Mouse (Mus musculus): ENCODE results near the gene Cdk14.
"Not testable (repeated sequence)": the region's sequence is repeated elsewhere in the genome, so short reads cannot be mapped to it uniquely, and the experiment has no call there.

The Cdk14 gene

GRCm38 (mm10) chr5:4961636-4962035 is 458.5 kb downstream of the Cdk14 start:
- DNase-seq = no peak

DNA sequence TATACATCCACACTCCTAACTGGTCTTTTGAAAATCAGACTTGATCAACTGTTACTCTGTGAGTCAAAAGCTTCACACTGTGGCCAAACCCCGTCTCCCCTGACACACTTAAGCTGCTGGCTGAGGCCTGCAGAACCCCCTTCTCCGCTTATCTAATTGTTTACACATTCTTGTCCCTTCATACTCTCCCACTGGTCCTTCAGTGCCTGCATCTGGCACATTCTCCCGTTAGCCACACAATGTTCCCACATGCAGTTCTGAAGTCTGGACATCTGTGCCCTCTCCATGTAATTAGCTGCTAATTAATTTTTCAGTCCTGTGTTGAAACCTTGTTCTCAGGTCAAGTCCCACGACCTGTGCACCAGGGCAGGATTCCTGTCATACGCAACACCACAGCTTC is 460.7 kb downstream of the Cdk14 start:
- peak; percentile 13 to 70 for DNase-seq

GRCm38 (mm10) chr5:4955993-4956392 is 464.1 kb downstream of the Cdk14 start:
- DNase-seq = no peak

DNA sequence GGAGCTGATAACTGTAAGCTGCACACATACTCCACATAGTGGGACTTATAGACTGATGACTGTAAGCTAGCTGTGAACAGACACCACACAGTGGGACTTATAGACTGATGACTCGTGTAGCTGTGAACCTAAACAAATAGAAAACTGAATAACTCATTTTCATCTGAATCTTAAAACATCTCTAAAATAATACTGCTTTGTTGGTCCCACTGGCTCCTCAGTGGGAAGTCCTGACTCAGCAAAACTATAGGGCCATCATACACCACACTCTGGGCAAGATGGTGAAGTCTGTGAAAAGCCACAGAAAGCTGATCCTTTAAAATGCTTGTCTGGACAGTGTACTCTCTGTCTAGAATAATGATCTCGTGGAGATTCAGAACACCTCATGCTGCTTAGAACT is 464.7 kb downstream of the Cdk14 start:
- no peak for DNase-seq

DNA sequence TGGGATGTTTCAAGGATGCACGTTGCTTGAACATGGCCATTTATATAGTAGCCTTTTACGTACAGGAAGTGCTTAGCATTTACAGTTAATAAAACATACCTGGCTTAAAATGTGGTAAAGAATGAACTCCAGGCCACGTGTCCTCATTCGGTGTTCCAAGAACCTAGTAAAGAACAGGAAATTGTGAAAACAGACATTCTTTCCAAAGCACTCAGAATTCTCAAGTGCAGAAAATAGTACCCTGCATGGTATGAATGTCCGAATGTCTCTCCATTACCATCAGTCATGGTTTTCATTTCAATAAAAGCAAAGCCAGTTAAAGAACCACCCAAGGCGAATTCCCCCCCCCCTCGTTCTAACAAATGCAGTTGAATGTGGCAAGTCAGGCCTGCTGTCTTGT is 470.7 kb downstream of the Cdk14 start:
- DNase-seq = no peak

- no peak for DNase-seq
These were observed 471.8 kb downstream of the Cdk14 start for GRCm38 (mm10) chr5:4948090-4948954.

DNA sequence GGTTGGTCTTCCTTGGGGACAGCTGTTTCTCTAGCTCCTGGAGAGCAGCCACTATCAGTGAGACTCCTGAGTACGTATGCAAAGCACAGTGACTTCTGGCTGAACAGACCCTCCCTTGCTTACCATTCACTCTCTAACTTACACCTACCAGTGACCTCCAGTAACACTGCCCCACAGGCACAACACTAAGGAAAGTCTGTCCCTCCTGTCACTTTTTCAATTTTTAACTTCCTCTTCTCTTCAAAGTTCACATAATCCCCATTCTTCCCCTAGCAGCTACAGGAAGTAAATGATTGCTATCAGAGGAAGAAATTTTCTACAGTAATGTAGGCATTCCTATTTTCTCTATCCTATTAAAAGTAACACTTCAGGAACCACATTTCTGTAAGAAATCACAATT is 485.0 kb downstream of the Cdk14 start:
- DNase-seq = no peak

- no peak for DNase-seq
These were observed 485.6 kb downstream of the Cdk14 start for GRCm38 (mm10) chr5:4934491-4934890.

- DNase-seq = peak in 1 of 2 experiments; percentile 39
These were observed 488.5 kb downstream of the Cdk14 start for GRCm38 (mm10) chr5:4931539-4932143.

DNA sequence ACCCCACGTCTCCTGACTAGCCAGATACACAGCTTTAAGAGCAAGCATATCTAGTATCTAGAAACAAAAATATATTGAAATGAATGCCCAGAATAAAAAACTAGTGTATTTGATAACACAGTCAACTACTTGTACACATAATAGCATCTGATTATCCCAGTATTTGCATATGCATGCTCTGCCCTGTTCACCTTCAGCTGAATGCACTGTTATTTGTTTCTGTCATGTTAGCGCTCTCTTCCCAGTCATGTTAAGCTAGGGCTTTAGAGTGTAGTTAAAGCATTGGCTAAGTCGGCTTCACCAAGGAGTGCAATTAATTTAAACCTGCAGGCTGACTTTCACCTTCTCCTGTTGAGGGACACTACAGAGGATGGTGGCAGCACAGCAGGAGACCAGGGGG is 490.5 kb downstream of the Cdk14 start:
- DNase-seq = no peak

GRCm38 (mm10) chr5:4924866-4925265 is 495.2 kb downstream of the Cdk14 start:
- DNase-seq = no peak

DNA sequence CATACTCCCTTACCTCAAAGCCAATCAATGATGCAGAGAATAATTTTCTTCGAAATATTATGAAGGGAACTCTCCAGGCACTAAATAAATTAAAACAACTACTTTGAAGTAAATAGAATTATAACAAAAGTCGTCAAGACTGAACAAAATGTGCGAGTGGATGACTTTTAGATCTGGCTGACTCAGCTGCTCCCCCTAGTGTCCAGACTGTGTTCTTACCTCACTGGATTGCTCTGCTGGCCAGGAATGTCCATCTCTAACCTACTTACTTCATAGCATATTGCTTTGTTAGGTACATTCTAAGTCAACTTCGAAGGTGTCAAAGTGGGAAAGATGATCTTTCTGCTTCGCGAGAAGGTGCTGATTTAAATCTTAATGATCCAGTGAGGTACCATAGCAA is 501.7 kb downstream of the Cdk14 start:
- DNase-seq = peak in 1 of 2 experiments; percentile 71

GRCm38 (mm10) chr5:4917743-4918142 is 502.4 kb downstream of the Cdk14 start:
- DNase-seq = no peak

GRCm38 (mm10) chr5:4917274-4917673 is 502.8 kb downstream of the Cdk14 start:
- no peak for DNase-seq

GRCm38 (mm10) chr5:4916390-4917273 is 503.5 kb downstream of the Cdk14 start:
- no peak for DNase-seq

GRCm38 (mm10) chr5:4904911-4905310 is 515.2 kb downstream of the Cdk14 start:
- DNase-seq = not testable (repeated sequence)

GRCm38 (mm10) chr5:4898241-4898640 is 521.9 kb downstream of the Cdk14 start:
- no peak for DNase-seq

DNA sequence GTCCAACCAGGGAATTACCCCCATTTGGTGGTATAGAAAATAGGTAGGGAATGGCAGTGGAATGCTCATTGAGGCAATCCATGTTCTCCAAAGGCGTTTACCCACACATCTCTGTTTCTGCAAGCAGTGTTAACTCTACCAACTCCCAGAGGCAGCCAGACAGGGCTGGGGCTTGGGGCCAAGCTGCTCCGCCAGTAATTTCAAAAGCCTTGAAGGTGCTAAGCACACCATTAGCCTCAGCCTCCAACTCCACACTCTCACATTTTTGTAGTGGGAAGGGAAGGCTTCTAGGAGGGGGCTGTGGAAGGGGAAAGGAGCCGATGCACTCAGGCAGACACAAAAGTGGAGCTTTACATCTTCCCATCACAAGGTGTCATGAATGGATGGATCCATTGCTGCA is 525.1 kb downstream of the Cdk14 start:
- DNase-seq = no peak

DNA sequence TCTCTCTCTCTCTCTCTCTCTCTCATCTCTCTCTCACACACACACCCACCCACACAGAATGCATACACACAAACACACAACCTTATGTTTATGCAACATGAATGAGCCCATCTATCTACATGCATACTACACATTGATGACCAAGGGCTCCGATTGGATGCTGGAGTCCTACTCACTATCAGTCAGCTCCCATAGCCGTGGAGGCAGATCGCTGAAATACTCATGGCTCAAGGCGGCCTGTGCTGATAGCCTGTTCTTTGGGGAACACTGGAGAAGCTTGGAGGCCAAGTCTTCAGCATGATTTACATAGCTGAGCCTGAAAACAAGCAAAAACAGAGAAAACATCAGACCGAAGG is 526.3 kb downstream of the Cdk14 start:
- no peak for DNase-seq

DNA sequence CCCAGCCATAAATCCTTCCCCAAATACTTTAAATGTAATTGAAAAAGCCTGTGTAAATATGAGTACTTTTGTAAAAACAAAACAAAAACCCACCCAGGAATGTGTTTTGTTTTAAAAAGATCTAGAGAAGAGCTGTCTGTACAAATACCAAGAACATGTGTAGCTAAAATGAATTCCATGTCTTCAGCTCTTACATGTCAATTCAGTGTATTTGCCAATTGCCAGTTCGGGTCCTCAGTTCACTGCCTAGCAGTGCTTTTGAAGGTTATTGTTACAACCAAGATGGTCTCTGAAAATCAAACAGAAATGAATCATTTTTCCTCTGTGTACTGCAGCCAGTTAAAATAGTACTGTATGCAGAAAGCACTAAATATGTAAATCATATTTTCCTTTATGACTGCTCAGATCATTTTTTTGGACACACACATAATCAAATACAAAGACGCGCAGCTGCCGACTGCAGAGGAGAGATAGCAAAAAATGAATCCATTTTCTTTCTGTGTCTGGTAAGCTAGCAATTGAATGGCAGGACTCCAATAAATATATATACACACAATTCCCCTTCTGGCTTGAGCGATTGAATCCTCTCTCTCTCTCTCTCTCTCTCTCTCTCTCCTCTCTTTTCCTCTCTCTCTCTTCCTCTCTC is 526.8 kb downstream of the Cdk14 start:
- no peak for DNase-seq

DNA sequence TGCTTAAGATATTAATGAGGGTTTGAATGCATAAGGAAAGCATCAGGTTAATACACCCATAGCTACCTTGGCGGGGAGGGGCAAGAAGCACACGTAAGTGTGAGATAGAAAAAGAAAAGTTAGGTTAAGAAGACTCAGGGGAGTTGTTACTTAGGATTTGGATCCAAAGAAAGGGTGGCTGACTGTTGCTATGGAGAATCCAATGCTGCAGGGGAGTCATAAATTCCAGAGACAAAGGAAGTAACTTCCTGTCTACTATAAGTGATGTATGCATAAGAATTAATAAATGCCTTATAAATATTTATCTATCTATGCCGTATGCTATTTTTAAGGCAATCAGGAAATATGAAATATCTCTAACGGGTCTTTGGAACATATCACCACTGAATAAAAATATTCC is 527.4 kb downstream of the Cdk14 start:
- no peak for DNase-seq

DNA sequence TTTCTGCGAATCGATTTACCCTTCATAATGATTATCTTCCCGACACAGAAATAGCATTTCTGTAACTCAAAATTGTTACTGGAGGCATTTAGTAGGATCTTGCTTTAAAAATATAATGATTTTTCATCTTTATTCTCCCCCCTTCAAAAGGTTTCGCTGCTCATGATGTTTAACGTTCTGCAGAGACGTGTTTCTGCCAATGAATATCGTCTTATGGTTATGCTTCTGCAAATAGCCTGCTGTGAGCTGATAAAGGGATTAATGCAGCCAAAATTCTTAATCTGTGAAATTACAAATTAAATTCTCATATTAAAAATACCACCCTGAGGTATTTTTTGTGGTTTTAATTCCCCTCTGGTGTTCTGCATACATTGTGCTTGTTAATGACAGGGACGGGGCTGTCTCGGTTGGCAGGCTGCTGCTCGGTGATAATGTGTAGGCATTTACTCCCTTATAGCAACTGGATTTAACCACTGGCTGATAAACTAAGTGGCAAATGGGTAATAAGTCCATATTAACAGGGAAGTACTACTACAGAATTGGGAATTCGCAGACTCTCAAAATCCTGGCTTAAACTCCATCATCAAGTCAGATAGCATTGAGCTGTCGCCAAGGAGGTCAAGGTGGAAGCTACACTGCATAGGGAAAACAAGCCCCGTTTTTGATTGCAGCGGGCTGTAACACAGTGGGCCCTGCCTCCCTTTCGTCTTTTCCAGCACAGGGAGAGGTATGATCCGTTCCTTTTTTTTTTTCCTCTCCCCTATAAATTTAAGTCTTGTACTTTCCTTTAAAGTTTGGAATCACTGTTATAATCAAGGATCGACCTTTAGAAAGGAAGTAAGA is 528.0 kb downstream of the Cdk14 start:
- no peak for DNase-seq
